Mouse (Mus musculus) MEL (cell line): ENCODE measurements around the gene Gns.

ENCODE experiments used
- CTCF ChIP-seq, 3 experiments: IDR thresholded peaks in 2 of 3; conservative IDR thresholded peaks in 1 of 3; 2 replicates each; pipeline ENCODE4 v1.5.1; 2011 to 2012; ENCODE audit warnings: low read length in 3 of 3, low read depth in 2 of 3, mild to moderate bottlenecking in 2 of 3, improper control_type of control experiment in 1 of 3, inconsistent platforms in 1 of 3, mixed read lengths in 1 of 3, moderate library complexity in 1 of 3; ENCODE audit not compliant: control insufficient read depth in 1 of 3, insufficient read depth in 1 of 3, poor library complexity in 1 of 3, severe bottlenecking in 1 of 3
- ETS1 ChIP-seq: IDR thresholded peaks from 2 replicates; pipeline ENCODE4 v1.6.1; 2012; ENCODE audit warnings: low read depth, mild to moderate bottlenecking, inconsistent platforms, low read length, improper control_type of control experiment, moderate library complexity
- GATA1 ChIP-seq: IDR thresholded peaks from 2 replicates; pipeline ENCODE4 v1.6.1; 2011; ENCODE audit warnings: low read depth, low read length, improper control_type of control experiment
- HCFC1 ChIP-seq: IDR thresholded peaks from 2 replicates; pipeline ENCODE4 v1.6.1; 2012; ENCODE audit warnings: low read depth, mild to moderate bottlenecking, inconsistent platforms, low read length, improper control_type of control experiment, moderate library complexity
- MAZ ChIP-seq: IDR thresholded peaks from 2 replicates; pipeline ENCODE4 v1.6.1; 2012; ENCODE audit warnings: low read depth, mild to moderate bottlenecking, inconsistent platforms, low read length, improper control_type of control experiment
- POLR2A ChIP-seq, 2 experiments: IDR thresholded peaks; 2 replicates each; pipeline ENCODE4 v1.6.1; 2011 to 2012; ENCODE audit warnings: low read length in 2 of 2, mild to moderate bottlenecking in 2 of 2, control low read depth in 1 of 2, improper control_type of control experiment in 1 of 2, low read depth in 1 of 2, moderate library complexity in 1 of 2; ENCODE audit not compliant: control insufficient read depth in 1 of 2, insufficient read depth in 1 of 2, poor library complexity in 1 of 2
- USF2 ChIP-seq, 2 experiments: IDR thresholded peaks; 2 replicates each; pipeline ENCODE4 v1.6.1; 2011 to 2012; ENCODE audit warnings: improper control_type of control experiment in 2 of 2, low read length in 2 of 2, borderline replicate concordance in 1 of 2, inconsistent platforms in 1 of 2, low read depth in 1 of 2, mild to moderate bottlenecking in 1 of 2; ENCODE audit not compliant: insufficient read depth in 1 of 2

GRCm38 (mm10) chr10:121444198-121444597 is 79.3 kb downstream of the Gns start:
- TF ChIP-seq MAZ, result no peak
- TF ChIP-seq POLR2A (IDR thresholded peaks at IDR 0.05; ENCODE audit: control insufficient read depth in 1 of 2, insufficient read depth in 1 of 2, low read depth in 1 of 2, low read length in 2 of 2, poor library complexity in 1 of 2), result no peak
- no peak for TF ChIP-seq ETS1
- no peak for TF ChIP-seq GATA1
- no peak for TF ChIP-seq CTCF (IDR thresholded peaks at IDR 0.05 in 2 of 3, conservative IDR thresholded peaks at IDR 0.05 in 1 of 3; ENCODE audit: control insufficient read depth in 1 of 3, insufficient read depth in 1 of 3, low read depth in 2 of 3, low read length in 3 of 3, poor library complexity in 1 of 3, severe bottlenecking in 1 of 3)
- no peak for TF ChIP-seq USF2 (IDR thresholded peaks at IDR 0.05; ENCODE audit: borderline replicate concordance in 1 of 2, insufficient read depth in 1 of 2, low read depth in 1 of 2, low read length in 2 of 2)
- no peak for TF ChIP-seq HCFC1
